In the genomic region with DNA sequence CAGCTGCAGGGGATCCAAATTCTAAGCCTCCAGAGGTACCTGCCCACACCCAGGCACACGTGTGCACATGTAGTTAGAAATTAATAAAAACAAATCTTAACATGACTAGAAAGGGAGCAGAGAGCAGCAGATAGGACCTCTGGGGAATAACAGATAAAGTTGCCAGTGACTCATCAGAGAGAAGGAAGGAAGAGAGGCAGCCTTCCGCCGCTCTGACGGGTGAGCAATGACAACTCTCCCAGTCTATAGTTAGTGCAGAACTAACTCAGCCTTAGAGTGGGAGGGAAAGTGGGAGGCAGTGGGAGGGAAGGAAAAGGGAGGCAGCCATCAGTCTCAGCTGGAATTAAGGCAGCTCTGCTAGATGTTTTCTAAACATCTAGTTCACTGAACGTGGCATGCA, we compare ENCODE assay signal across 12 mouse cellular contexts. TPM values are rescaled to one million over a fixed set of nuclear protein-coding genes. Genes with fewer than 3 reads are reported as not detected.
DNase-seq lines count a peak whose midpoint lies in the region; ATAC-seq and TF ChIP-seq lines count a peak whose summit lies in the region.
"Had no signal": no experiment of that assay in that cellular context is flagged by ENCODE, and none has a peak within 500 bp of the region (broad histone marks: within the 10 kb centered on the region; RNA-seq: fewer than 3 reads in every experiment).

No protein-coding gene starts in this region.

- H3K79me3 ChIP-seq in C2C12 (ENCODE audit: low read depth): no peaks in the 10 kb centered on the region

- ATAC-seq in kidney, embryonic 15.5 days (replicated peaks; ENCODE audit: low FRiP score): peak; percentile 46
- ATAC-seq in liver, embryonic 11.5 days (replicated peaks; ENCODE audit: low FRiP score): peak; percentile 82
- ATAC-seq in midbrain, embryonic 14.5 days (ENCODE audit: low FRiP score, low TSS enrichment): no peak; the same call in 1 of the 2 replicates

- 41% methylated on average over 5 of the region's 5 CpGs for WGBS in kidney, embryonic 15.5 days
- WGBS in liver, embryonic 11.5 days: 29% methylated on average over 5 of the region's 5 CpGs
- WGBS in midbrain, embryonic 14.5 days: 87% methylated on average over 5 of the region's 5 CpGs

- H3K9ac ChIP-seq in kidney, embryonic 15.5 days: no peak overlapping the region
- H3K9ac ChIP-seq in liver, embryonic 11.5 days (ENCODE audit: low read depth, low read length): no peak overlapping the region
- H3K9ac ChIP-seq in midbrain, embryonic 14.5 days (replicated peaks; ENCODE audit: low read length): no peak overlapping the region
- H3K9ac ChIP-seq: lung, embryonic 14.5 days had no signal

- no peak overlapping the region for H3K27ac ChIP-seq in kidney, embryonic 15.5 days
- peak overlapping the region; percentile 44 for H3K27ac ChIP-seq in liver, embryonic 11.5 days (ENCODE audit: low read depth, low read length)
- no peak overlapping the region for H3K27ac ChIP-seq in midbrain, embryonic 14.5 days (replicated peaks; ENCODE audit: low read depth, low read length)
- H3K27ac ChIP-seq: forebrain, embryonic 10.5 days had no signal

- no peak overlapping the region for H3K4me2 ChIP-seq in kidney, embryonic 15.5 days
- peak overlapping the region; percentile 19 for H3K4me2 ChIP-seq in liver, embryonic 11.5 days
- no peak overlapping the region for H3K4me2 ChIP-seq in midbrain, embryonic 14.5 days (ENCODE audit: low read length)
- H3K4me2 ChIP-seq: lung, embryonic 14.5 days had no signal

- no peak overlapping the region for H3ac ChIP-seq in C2C12 (ENCODE audit: control insufficient read depth, insufficient read length, low read depth)

- H3K36me3 ChIP-seq in kidney, embryonic 15.5 days: no peaks in the 10 kb centered on the region
- H3K36me3 ChIP-seq in C2C12 (ENCODE audit: control insufficient read depth, insufficient read depth): no peaks in the 10 kb centered on the region
- no peaks in the 10 kb centered on the region for H3K36me3 ChIP-seq in liver, embryonic 11.5 days (ENCODE audit: control insufficient read depth, insufficient read depth, low read length)
- H3K36me3 ChIP-seq in midbrain, embryonic 14.5 days (ENCODE audit: control insufficient read depth, insufficient read depth, low read length): no peaks in the 10 kb centered on the region
- H3K36me3 ChIP-seq: forebrain, embryonic 10.5 days had no signal

- no peak for DNase-seq in kidney, adult 11 months
- peak; percentile 64 for DNase-seq in brain, adult 2 months (ENCODE audit: low read depth, low spot score)
- DNase-seq in liver, embryonic 11.5 days (ENCODE audit: low spot score): no peak
- DNase-seq in gastrocnemius, adult 18-20 months (ENCODE audit: low spot score): no peak
- DNase-seq in cerebellum, adult 8-10 months: no peak
- no peak for DNase-seq in midbrain, embryonic 14.5 days
- DNase-seq: cerebellum, adult 9-11 months; layer of hippocampus, adult 9-11 months; lung, embryonic 14.5 days had no signal

- H3K4me1 ChIP-seq in kidney, embryonic 15.5 days: 0 out of 2 replicates have a peak, but pooled peaks cover 3% of the 10 kb centered on the region
- H3K4me1 ChIP-seq in liver, embryonic 11.5 days (replicated peaks; ENCODE audit: control insufficient read depth, insufficient read depth, low read length): peaks cover 62% of the 10 kb centered on the region
- H3K4me1 ChIP-seq in midbrain, embryonic 14.5 days (ENCODE audit: control insufficient read depth, insufficient read depth, low read length): peaks cover 3% of the 10 kb centered on the region; the same call in 1 of the 2 replicates
- H3K4me1 ChIP-seq: forebrain, embryonic 10.5 days had no signal

- no peaks in the 10 kb centered on the region for H3K9me3 ChIP-seq in kidney, embryonic 15.5 days (replicated peaks)
- peaks cover 2% of the 10 kb centered on the region; the same call in 1 of the 2 replicates for H3K9me3 ChIP-seq in liver, embryonic 11.5 days (ENCODE audit: control insufficient read depth, low read length)
- no peaks in the 10 kb centered on the region for H3K9me3 ChIP-seq in midbrain, embryonic 14.5 days (ENCODE audit: control insufficient read depth, low read length)
- H3K9me3 ChIP-seq: forebrain, embryonic 10.5 days had no signal

- H3K79me2 ChIP-seq in C2C12 (ENCODE audit: control insufficient read depth, insufficient read depth): peaks cover 9% of the 10 kb centered on the region

- H3K27me3 ChIP-seq in kidney, embryonic 15.5 days: no peaks in the 10 kb centered on the region
- no peaks in the 10 kb centered on the region for H3K27me3 ChIP-seq in C2C12 (ENCODE audit: control insufficient read depth, insufficient read depth, insufficient read length)
- H3K27me3 ChIP-seq in liver, embryonic 11.5 days (replicated peaks; ENCODE audit: control insufficient read depth, insufficient read depth, low read length): no peaks in the 10 kb centered on the region
- no peaks in the 10 kb centered on the region for H3K27me3 ChIP-seq in midbrain, embryonic 14.5 days (ENCODE audit: control insufficient read depth, insufficient read depth, low read length)

- TF ChIP-seq CTCF in C2C12 (IDR thresholded peaks at IDR 0.05; ENCODE audit: control insufficient read depth, insufficient read depth, insufficient read length): no peak

- no peak overlapping the region for H3K4me3 ChIP-seq in kidney, embryonic 15.5 days (replicated peaks)
- no peak overlapping the region for H3K4me3 ChIP-seq in C2C12 (ENCODE audit: insufficient read depth, poor library complexity, severe bottlenecking)
- no peak overlapping the region for H3K4me3 ChIP-seq in liver, embryonic 11.5 days (ENCODE audit: low read depth, low read length)
- H3K4me3 ChIP-seq in midbrain, embryonic 14.5 days (replicated peaks; ENCODE audit: low read depth, low read length): no peak overlapping the region
- H3K4me3 ChIP-seq: forebrain, embryonic 10.5 days had no signal

TF ChIP-seq in C2C12, 6 proteins besides CTCF, POLR2A, EP300 and RAD21:
- no peak for TF ChIP-seq CEBPB (IDR thresholded peaks at IDR 0.05; ENCODE audit: low read depth)
- TF ChIP-seq MAX (IDR thresholded peaks at IDR 0.05): peak; percentile 10
- TF ChIP-seq USF1 (IDR thresholded peaks at IDR 0.05; ENCODE audit: low read depth): no peak

RNA-seq across cellular contexts. Expression of a gene that starts 21.7 kb away (rescaled TPM):
- 33.2 and 33.9 TPM in 2 replicates for polyA plus RNA-seq in kidney, embryonic 15.5 days (2015; fragmentation: Nextera tagmentation; extraction: Ambion mirVana)
- 5.3 TPM for polyA plus RNA-seq in C2C12 (2012; fragmentation: generic; extraction: Trizol)
- 16.7 and 20.2 TPM in 2 replicates for polyA plus RNA-seq in liver, embryonic 11.5 days (2014; fragmentation: Nextera tagmentation; extraction: Ambion mirVana)
- 10 to 100 TPM; 19.6 to 22.6 TPM for total RNA-seq in gastrocnemius, adult 18-20 months (2021)
- 147 and 165 TPM in 2 replicates for polyA plus RNA-seq in midbrain, embryonic 14.5 days (2014; fragmentation: Nextera tagmentation; extraction: Ambion mirVana)
